Mouse (Mus musculus) megakaryocyte, embryonic 14.5 days (primary cell): ENCODE data around the gene Gm20736. TPM values are rescaled to one million over a fixed set of nuclear protein-coding genes. Genes with fewer than 3 reads are reported as not detected.
"Not testable (repeated sequence)": the region's sequence is repeated elsewhere in the genome, so short reads cannot be mapped to it uniquely, and the experiment has no call there.

Experiments
- H3K27me3 ChIP-seq: replicated peaks from 2 replicates; pipeline ENCODE3; 2012; ENCODE audit warnings: inconsistent platforms
- H3K36me3 ChIP-seq: replicated peaks from 2 replicates; pipeline ENCODE3; 2012; ENCODE audit warnings: low read length, inconsistent platforms, mixed read lengths
- H3K4me1 ChIP-seq: 2 replicates; pipeline ENCODE4 v1.6.1; 2012; ENCODE audit warnings: inconsistent platforms
- H3K4me3 ChIP-seq: replicated peaks from 2 replicates; pipeline ENCODE3; 2012; ENCODE audit warnings: moderate library complexity, mild to moderate bottlenecking, inconsistent platforms
- H3K9me3 ChIP-seq: 2 replicates; pipeline ENCODE4 v1.6.1; 2012; ENCODE audit warnings: inconsistent platforms
- polyA plus RNA-seq: library from polyadenylated mRNA; stranded (reverse); fragments of >175 nt; gene quantifications from 2 replicates; pipeline ENCODE4 v1.2.3, GENCODE M21; 2012; ENCODE audit warnings: low replicate concordance; ENCODE audit not compliant: insufficient read depth

Gene Gm20736
- not detected in 2 replicates for polyA plus RNA-seq

DNA sequence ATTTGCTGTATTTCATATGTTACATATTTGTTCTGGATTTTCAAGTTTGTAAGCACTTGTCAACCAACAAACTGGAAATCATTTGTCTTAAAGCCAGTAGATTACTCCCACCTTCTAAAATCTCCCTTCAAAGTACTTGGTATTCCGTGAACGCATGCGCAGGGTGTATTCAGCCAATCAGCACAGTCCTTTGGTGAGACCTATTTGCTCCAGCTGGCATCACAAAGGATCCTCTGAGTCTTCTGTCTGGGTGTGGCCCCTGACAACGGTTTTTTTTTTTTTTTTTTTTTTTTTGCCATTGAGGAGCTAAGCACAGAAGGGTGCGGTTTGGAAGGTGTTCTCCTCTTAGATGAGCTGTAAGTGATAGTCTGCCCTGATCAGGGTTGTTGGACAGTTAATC is at the start of gene Gm20736:
Gm20736 (plus strand) TSS at position 301 of the 400 bp plus-strand sequence.
- not testable (repeated sequence) for H3K9me3 ChIP-seq, H3K4me1 ChIP-seq, H3K4me3 ChIP-seq, H3K27me3 ChIP-seq, H3K36me3 ChIP-seq

Other genes starting within 250 kb of the Gm20736 start
- gene Gm20924, start 170.2 kb upstream of the Gm20736 start, polyA plus RNA-seq, result not detected in 2 replicates